Mouse (Mus musculus) right cerebral cortex, postnatal 36 days (tissue): ENCODE measurements at regions not wholly inside any gene's neighbourhood (a gene's known extent, or its start where the extent isn't known, plus 50 kb on each side); places are given as distances from the start of the nearest gene placed in this dataset.

Source experiments
- DNase-seq, 2 experiments: peaks; one replicate each; pipeline ENCODE4 v3.0.0; 2022; ENCODE audit warnings: low spot score in 2 of 2, mixed read lengths in 1 of 2

GRCm38 (mm10) chr7:59080109-59080508, 148.4 kb upstream of the Ube3a start:
- DNase-seq, result peak in 1 of 2 experiments; percentile 3
